Mouse (Mus musculus) forebrain, embryonic 10.5 days (tissue): ENCODE measurements at regions not wholly inside any gene's neighbourhood (a gene's known extent, or its start where the extent isn't known, plus 50 kb on each side); places are given as distances from the start of the nearest gene placed in this dataset.
"Not testable (repeated sequence)": the region's sequence is repeated elsewhere in the genome, so short reads cannot be mapped to it uniquely, and the experiment has no call there.

Experiments used
- DNase-seq: peaks from one replicate; pipeline ENCODE4 v3.0.0-alpha.2; 2017; ENCODE audit warnings: low spot score; ENCODE audit errors: extremely low spot score
- H3K27ac ChIP-seq: fragments of 300-500 bp; sonication (generic); 2 replicates; pipeline ENCODE4 v1.5.1; 2016; ENCODE audit warnings: mild to moderate bottlenecking
- H3K27me3 ChIP-seq: fragments of 300-500 bp; sonication (generic); 2 replicates; pipeline ENCODE4 v1.6.1; 2016; ENCODE audit warnings: mild to moderate bottlenecking; ENCODE audit not compliant: poor library complexity, severe bottlenecking
- H3K36me3 ChIP-seq: fragments of 300-500 bp; sonication (generic); replicated peaks from 2 replicates; pipeline ENCODE4 v1.6.1; 2016; ENCODE audit warnings: mild to moderate bottlenecking, moderate library complexity
- H3K4me1 ChIP-seq: fragments of 300-500 bp; sonication (generic); 2 replicates; pipeline ENCODE4 v1.6.1; 2016
- H3K4me3 ChIP-seq: fragments of 300-500 bp; sonication (generic); 2 replicates; pipeline ENCODE4 v1.5.1; 2016; ENCODE audit warnings: mild to moderate bottlenecking, moderate library complexity
- H3K9me3 ChIP-seq: fragments of 300-500 bp; sonication (generic); 2 replicates; pipeline ENCODE4 v1.6.1; 2016; ENCODE audit warnings: mild to moderate bottlenecking, moderate library complexity
- WGBS: fragments of 180-500 bp; shearing (Covaris S2); methylation state at CpG from one replicate; pipeline ENCODE4 v1.1.7; 2016; 5-methylcytosine and 5-hydroxymethylcytosine counted together

GRCm38 (mm10) chr4:81565422-81566395, 123.1 kb upstream of the Mpdz start:
- peaks cover 19% of the 10 kb centered on the region for H3K27me3 ChIP-seq
- H3K4me1 ChIP-seq = peaks cover 41% of the 10 kb centered on the region
- no peaks in the 10 kb centered on the region for H3K36me3 ChIP-seq
- H3K27ac ChIP-seq = no peak overlapping the region
- no peak for DNase-seq
- WGBS = 91% methylated on average over 21 of the region's 21 CpGs
- no peak overlapping the region for H3K4me3 ChIP-seq
- no peaks in the 10 kb centered on the region for H3K9me3 ChIP-seq

GRCm38 (mm10) chr4:81564446-81564845, 121.8 kb upstream of the Mpdz start:
- Histone ChIP-seq H3K4me1 (peaks cover 41% of the 10 kb centered on the region), H3K36me3 (no peaks in the 10 kb centered on the region), H3K4me3 (peak overlapping the region; percentile 18; the same call in 1 of the 2 replicates), H3K27ac (no peak overlapping the region), H3K9me3 (no peaks in the 10 kb centered on the region), H3K27me3 (peaks cover 19% of the 10 kb centered on the region)
- DNase-seq = no peak
- WGBS = 14% methylated on average over 6 of the region's 6 CpGs

GRCm38 (mm10) chr4:81563574-81563973, 121.0 kb upstream of the Mpdz start:
- H3K27me3 ChIP-seq = peaks cover 19% of the 10 kb centered on the region
- H3K4me3 ChIP-seq = no peak overlapping the region
- WGBS = 56% methylated on average over 10 of the region's 10 CpGs
- no peak for DNase-seq
- H3K36me3 ChIP-seq = no peaks in the 10 kb centered on the region
- no peaks in the 10 kb centered on the region for H3K9me3 ChIP-seq
- no peak overlapping the region for H3K27ac ChIP-seq
- peaks cover 41% of the 10 kb centered on the region for H3K4me1 ChIP-seq

- Histone ChIP-seq H3K4me3 (no peak overlapping the region), H3K27me3 (peaks cover 19% of the 10 kb centered on the region), H3K4me1 (peaks cover 20% of the 10 kb centered on the region), H3K27ac (no peak overlapping the region), H3K36me3 (no peaks in the 10 kb centered on the region), H3K9me3 (no peaks in the 10 kb centered on the region)
- no peak for DNase-seq
- 76% methylated on average over 4 of the region's 4 CpGs for WGBS
Observed at GRCm38 (mm10) chr4:81561453-81561852, 118.8 kb upstream of the Mpdz start.

GRCm38 (mm10) chr4:81550816-81551215, 108.2 kb upstream of the Mpdz start:
- Histone ChIP-seq H3K4me3 (no peak overlapping the region), H3K27me3 (no peaks in the 10 kb centered on the region), H3K36me3 (no peaks in the 10 kb centered on the region), H3K27ac (no peak overlapping the region), H3K9me3 (peaks cover 3% of the 10 kb centered on the region; the same call in 1 of the 2 replicates), H3K4me1 (no peaks in the 10 kb centered on the region)
- WGBS = 90% methylated on average over 4 of the region's 4 CpGs
- DNase-seq = no peak

- no peaks in the 10 kb centered on the region for H3K27me3 ChIP-seq
- H3K36me3 ChIP-seq = no peaks in the 10 kb centered on the region
- WGBS = 93% methylated on average over 4 of the region's 4 CpGs
- DNase-seq = no peak
- H3K4me1 ChIP-seq = no peaks in the 10 kb centered on the region
- H3K9me3 ChIP-seq = peaks cover 3% of the 10 kb centered on the region; the same call in 1 of the 2 replicates
- H3K4me3 ChIP-seq = no peak overlapping the region
- H3K27ac ChIP-seq = no peak overlapping the region
Observed at GRCm38 (mm10) chr4:81550256-81550655, 107.6 kb upstream of the Mpdz start.

- H3K4me1 ChIP-seq = no peaks in the 10 kb centered on the region
- no peaks in the 10 kb centered on the region for H3K36me3 ChIP-seq
- no peak overlapping the region for H3K4me3 ChIP-seq
- DNase-seq = no peak
- no peaks in the 10 kb centered on the region for H3K27me3 ChIP-seq
- no peaks in the 10 kb centered on the region for H3K9me3 ChIP-seq
- H3K27ac ChIP-seq = no peak overlapping the region
Observed at GRCm38 (mm10) chr4:81540496-81540895, 97.9 kb upstream of the Mpdz start.

- Histone ChIP-seq H3K27ac (no peak overlapping the region), H3K36me3 (no peaks in the 10 kb centered on the region), H3K4me3 (no peak overlapping the region), H3K27me3 (no peaks in the 10 kb centered on the region), H3K9me3 (no peaks in the 10 kb centered on the region), H3K4me1 (no peaks in the 10 kb centered on the region)
- DNase-seq = no peak
- 88% methylated on average over 3 of the region's 3 CpGs for WGBS
Observed at GRCm38 (mm10) chr4:81539551-81539950, 96.9 kb upstream of the Mpdz start.

GRCm38 (mm10) chr4:81536795-81537194, 94.2 kb upstream of the Mpdz start:
- Histone ChIP-seq H3K27ac (no peak overlapping the region), H3K36me3 (no peaks in the 10 kb centered on the region), H3K27me3 (no peaks in the 10 kb centered on the region), H3K4me1 (no peaks in the 10 kb centered on the region), H3K4me3 (no peak overlapping the region), H3K9me3 (no peaks in the 10 kb centered on the region)
- DNase-seq = no peak

GRCm38 (mm10) chr4:81530546-81530945, 87.9 kb upstream of the Mpdz start:
- WGBS = 96% methylated on average over 2 of the region's 2 CpGs
- Histone ChIP-seq H3K4me1 (no peaks in the 10 kb centered on the region), H3K4me3 (no peak overlapping the region), H3K27me3 (no peaks in the 10 kb centered on the region), H3K27ac (no peak overlapping the region), H3K9me3 (no peaks in the 10 kb centered on the region), H3K36me3 (no peaks in the 10 kb centered on the region)
- no peak for DNase-seq

GRCm38 (mm10) chr4:81519151-81519550, 76.5 kb upstream of the Mpdz start:
- not testable (repeated sequence) for H3K4me1 ChIP-seq
- WGBS = 71% methylated on average over 2 of the region's 2 CpGs

GRCm38 (mm10) chr4:81514547-81514946, 71.9 kb upstream of the Mpdz start:
- H3K4me1 ChIP-seq = no peaks in the 10 kb centered on the region; the same call in 1 of the 2 replicates

More at GRCm38 (mm10) chr4:81519151-81519550, 76.5 kb upstream of the Mpdz start:
- not testable (repeated sequence) for H3K36me3 ChIP-seq, H3K4me3 ChIP-seq, H3K27me3 ChIP-seq, H3K27ac ChIP-seq, H3K9me3 ChIP-seq, DNase-seq

GRCm38 (mm10) chr4:81512396-81512795, 69.8 kb upstream of the Mpdz start:
- Histone ChIP-seq H3K36me3 (no peaks in the 10 kb centered on the region), H3K4me3 (no peak overlapping the region), H3K4me1 (no peaks in the 10 kb centered on the region; the same call in 1 of the 2 replicates), H3K27me3 (no peaks in the 10 kb centered on the region), H3K9me3 (no peaks in the 10 kb centered on the region), H3K27ac (no peak overlapping the region)
- WGBS = 63% methylated on average over 3 of the region's 3 CpGs
- no peak for DNase-seq

More at GRCm38 (mm10) chr4:81514547-81514946, 71.9 kb upstream of the Mpdz start:
- no peaks in the 10 kb centered on the region for H3K36me3 ChIP-seq
- H3K9me3 ChIP-seq = no peaks in the 10 kb centered on the region
- 92% methylated on average over 4 of the region's 4 CpGs for WGBS
- H3K27ac ChIP-seq = no peak overlapping the region
- no peaks in the 10 kb centered on the region for H3K27me3 ChIP-seq
- no peak overlapping the region for H3K4me3 ChIP-seq
- DNase-seq = no peak
